Mouse (Mus musculus) forebrain, embryonic 14.5 days (tissue): ENCODE measurements at regions not wholly inside any gene's neighbourhood (a gene's known extent, or its start where the extent isn't known, plus 50 kb on each side); places are given as distances from the start of the nearest gene placed in this dataset.

ENCODE experiments used
- ATAC-seq: fragments of 200-750 bp; cut with Nextera tagmentation; 2 replicates; pipeline ENCODE4 v1.8.0; 2017; ENCODE audit warnings: mild to moderate bottlenecking, moderate library complexity
- DNase-seq: peaks from one replicate; pipeline ENCODE4 v3.0.0-alpha.2; 2015; ENCODE audit warnings: low spot score
- H3K27ac ChIP-seq: fragments of 300-500 bp; sonication (generic); 2 replicates; pipeline ENCODE4 v1.5.1; 2014; ENCODE audit warnings: low read depth, mild to moderate bottlenecking, control low read depth, low read length, moderate library complexity
- H3K27me3 ChIP-seq: fragments of 300-500 bp; sonication (generic); replicated peaks from 2 replicates; pipeline ENCODE4 v1.6.1; 2014; ENCODE audit warnings: low read length, control low read depth, mixed read lengths; ENCODE audit not compliant: control insufficient read depth, insufficient read depth
- H3K36me3 ChIP-seq: fragments of 300-500 bp; sonication (generic); 2 replicates; pipeline ENCODE4 v1.6.1; 2014; ENCODE audit warnings: low read length, control low read depth; ENCODE audit not compliant: control insufficient read depth, insufficient read depth
- H3K4me1 ChIP-seq: fragments of 300-500 bp; sonication (generic); 2 replicates; pipeline ENCODE4 v1.6.1; 2014; ENCODE audit warnings: antibody characterized with exemption, low read length, control low read depth; ENCODE audit not compliant: control insufficient read depth, insufficient read depth
- H3K4me2 ChIP-seq: fragments of 300-500 bp; sonication (generic); 2 replicates; pipeline ENCODE4 v1.6.1; 2014; ENCODE audit warnings: mild to moderate bottlenecking, control low read depth, low read length
- H3K4me3 ChIP-seq: fragments of 300-500 bp; sonication (generic); 2 replicates; pipeline ENCODE4 v1.5.1; 2014; ENCODE audit warnings: low read depth, low read length, control low read depth
- H3K9ac ChIP-seq: fragments of 300-500 bp; sonication (generic); 2 replicates; pipeline ENCODE4 v1.6.1; 2014; ENCODE audit warnings: mild to moderate bottlenecking, low read length, control low read depth, moderate library complexity
- H3K9me3 ChIP-seq: fragments of 300-500 bp; sonication (generic); replicated peaks from 2 replicates; pipeline ENCODE4 v1.6.1; 2016; ENCODE audit warnings: low read length, control low read depth, mixed read lengths; ENCODE audit not compliant: control insufficient read depth
- WGBS: fragments of 180-500 bp; shearing (Covaris S2); extraction: QIAGEN DNeasy Blood & Tissue Kit; methylation state at CpG from one replicate; pipeline ENCODE4 v1.1.7; 2014; 5-methylcytosine and 5-hydroxymethylcytosine counted together

- H3K4me2 ChIP-seq = no peak overlapping the region
- H3K36me3 ChIP-seq = no peaks in the 10 kb centered on the region
- H3K27ac ChIP-seq = no peak overlapping the region
- no peak overlapping the region for H3K9ac ChIP-seq
- no peak for DNase-seq
- 92% methylated on average over 1 of the region's 1 CpGs for WGBS
- H3K27me3 ChIP-seq = no peaks in the 10 kb centered on the region
- H3K4me1 ChIP-seq = no peaks in the 10 kb centered on the region
- H3K4me3 ChIP-seq = no peak overlapping the region
- no peaks in the 10 kb centered on the region for H3K9me3 ChIP-seq
- ATAC-seq = no peak
These were observed 50.2 kb upstream of the Galnt18 start for GRCm38 (mm10) chr7:111829931-111830330.
